Mouse (Mus musculus) kidney, adult 2 months (tissue): ENCODE measurements around the gene Mospd3. TPM values are rescaled to one million over a fixed set of nuclear protein-coding genes. Genes with fewer than 3 reads are reported as not detected.
A peak's percentile ranks its signal among the peaks of the same experiment; 100 is the strongest.

Source experiments
- DNase-seq: peaks from one replicate; pipeline ENCODE4 v3.0.0; 2021
- H3K27ac ChIP-seq: fragments of 200-500 bp; 2 replicates; pipeline ENCODE4 v1.5.1; 2012; ENCODE audit warnings: low read depth, low read length, control low read depth, inconsistent platforms; ENCODE audit not compliant: insufficient read depth
- H3K27me3 ChIP-seq: fragments of 200-500 bp; replicated peaks from 2 replicates; pipeline ENCODE4 v1.6.1; 2012; ENCODE audit warnings: mild to moderate bottlenecking, moderate library complexity, low read length, inconsistent platforms; ENCODE audit not compliant: control insufficient read depth, insufficient read depth
- H3K36me3 ChIP-seq: fragments of 200-500 bp; 2 replicates; pipeline ENCODE4 v1.6.1; 2012; ENCODE audit warnings: mild to moderate bottlenecking, moderate library complexity, low read length, inconsistent platforms; ENCODE audit not compliant: control insufficient read depth, insufficient read depth
- H3K4me1 ChIP-seq: fragments of 200-500 bp; 2 replicates; pipeline ENCODE4 v1.6.1; 2011; ENCODE audit warnings: low read length; ENCODE audit not compliant: control insufficient read depth, insufficient read depth
- H3K4me3 ChIP-seq: fragments of 200-500 bp; 2 replicates; pipeline ENCODE4 v1.5.1; 2011; ENCODE audit warnings: mild to moderate bottlenecking, low read depth, low read length, control low read depth; ENCODE audit not compliant: insufficient read depth
- CTCF ChIP-seq: fragments of 200-500 bp; conservative IDR thresholded peaks from 2 replicates; pipeline ENCODE4 v1.5.1; 2011; ENCODE audit warnings: low read depth, mild to moderate bottlenecking, control low read depth, low read length, moderate library complexity, mixed read lengths; ENCODE audit not compliant: insufficient read depth, insufficient read length
- POLR2A ChIP-seq: fragments of 200-500 bp; IDR thresholded peaks from one replicate; pipeline ENCODE4 v1.6.1; 2011; ENCODE audit warnings: low read depth, low read length, control low read depth
- WGBS: fragments of 180-500 bp; shearing (Covaris S2); methylation state at CpG from one replicate; pipeline ENCODE4 v1.1.7; 2018; 5-methylcytosine and 5-hydroxymethylcytosine counted together
- polyA plus RNA-seq: library from polyadenylated mRNA; depleted of rRNA; stranded (reverse); fragments of >200 nt; gene quantifications from 2 replicates; pipeline ENCODE4 v1.2.3, GENCODE M21; 2012; rRNA removed

The Mospd3 gene
- 84.2 and 86.6 TPM in 2 replicates for polyA plus RNA-seq

DNA sequence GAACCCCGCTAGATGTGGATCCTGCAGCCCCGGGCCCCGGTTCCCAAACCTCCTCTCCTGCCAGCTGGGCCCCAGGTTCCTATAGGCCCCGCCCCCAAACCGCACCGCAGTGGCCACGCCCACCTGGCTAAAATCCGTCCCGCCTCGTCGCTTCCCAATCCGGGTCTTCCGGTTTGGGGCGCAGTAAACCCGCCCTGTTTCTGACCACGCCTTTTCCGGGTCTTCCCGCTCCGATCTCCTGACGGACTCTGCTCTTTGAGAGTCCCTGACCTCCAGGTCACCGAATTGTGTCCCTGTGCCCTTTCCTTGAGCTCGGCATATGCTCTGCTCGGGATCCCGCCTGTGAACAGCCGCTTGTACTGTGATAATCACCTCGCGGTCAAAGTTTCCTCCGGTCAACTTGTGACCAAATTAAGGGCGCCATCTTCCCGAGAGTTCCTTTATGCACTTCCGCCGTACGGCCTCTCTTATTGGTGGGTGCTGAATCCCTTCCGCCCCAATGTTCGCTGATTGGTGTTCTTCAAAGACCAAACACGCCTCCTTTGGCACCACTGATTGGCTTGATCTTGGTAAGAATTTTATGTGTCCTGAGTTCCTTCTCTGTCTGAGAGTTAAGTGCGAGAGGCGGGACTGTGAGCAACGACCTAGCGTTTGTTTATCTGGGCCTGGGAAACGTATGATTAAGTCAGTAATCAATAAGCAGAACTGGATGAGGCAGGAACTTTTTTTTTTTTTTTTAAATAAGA is at the start of gene Mospd3:
Gene Mospd3 (minus strand): TSS at position 440 of the 746 bp plus-strand sequence.
- peak within 1 kb of the TSS; percentile 78 for H3K4me3 ChIP-seq
- H3K36me3 ChIP-seq = no peaks in the 10 kb centered on the region
- peaks cover 11% of the 10 kb centered on the region; the same call in 1 of the 2 replicates for H3K4me1 ChIP-seq
- DNase-seq = peak; percentile 99
- H3K27ac ChIP-seq = peak within 1 kb of the TSS; percentile 99
- H3K27me3 ChIP-seq = no peaks in the 10 kb centered on the region
- WGBS = under 1% methylated on average over 41 of the region's 41 CpGs
- TF ChIP-seq CTCF = no peak
- no peak for TF ChIP-seq POLR2A

DNA sequence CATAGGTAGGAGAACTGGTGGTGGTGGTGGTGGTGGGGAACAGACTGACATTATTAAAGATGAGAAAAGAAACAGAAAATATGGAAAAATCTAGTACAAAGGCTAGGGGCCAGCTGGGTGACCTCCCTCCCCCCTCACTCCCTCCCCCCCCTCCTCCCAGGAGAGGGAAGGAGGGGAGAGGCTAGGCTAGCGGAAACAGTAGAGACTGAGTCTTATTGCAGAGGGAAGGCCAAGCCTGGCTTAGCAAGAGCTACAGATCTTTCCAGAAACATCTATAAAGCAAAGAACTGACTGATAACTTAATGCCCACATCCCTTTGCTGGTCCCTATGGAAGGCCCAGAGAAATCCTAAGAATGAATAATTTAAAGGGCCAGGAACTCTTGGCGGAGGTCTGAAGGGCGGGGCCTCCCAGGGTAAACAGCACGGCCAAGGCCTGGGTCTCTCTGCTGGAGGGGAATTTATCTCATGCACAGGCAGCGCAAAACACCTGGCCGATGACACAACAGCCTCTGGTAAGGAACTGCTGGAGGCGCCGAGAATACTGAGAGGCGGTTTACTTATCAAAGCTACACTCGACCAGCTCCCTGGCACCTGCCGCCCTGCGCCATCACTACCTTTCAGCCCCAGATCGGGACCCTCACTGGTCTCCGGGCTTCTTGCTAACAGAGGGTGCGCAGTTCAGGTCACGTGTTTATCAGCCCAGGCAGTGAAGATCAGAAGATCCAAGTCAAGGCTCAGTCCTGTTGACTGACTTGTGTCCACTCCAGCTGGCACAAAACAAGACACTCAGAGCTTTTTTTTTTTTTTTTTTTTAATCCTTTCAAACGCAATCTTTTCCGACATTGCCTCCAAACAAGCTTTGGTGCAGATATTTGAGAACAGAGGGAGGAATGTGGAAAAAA is 49.1 kb upstream of the Mospd3 start:
- Histone ChIP-seq H3K4me1 (no peaks in the 10 kb centered on the region; the same call in none of the 2 replicates), H3K4me3 (no peak overlapping the region), H3K27me3 (no peaks in the 10 kb centered on the region), H3K36me3 (no peaks in the 10 kb centered on the region), H3K27ac (peak overlapping the region; percentile 63; the same call in 1 of the 2 replicates)
- 41% methylated on average over 18 of the region's 18 CpGs for WGBS
- no peak for TF ChIP-seq POLR2A
- TF ChIP-seq CTCF = no peak
- DNase-seq = no peak

DNA sequence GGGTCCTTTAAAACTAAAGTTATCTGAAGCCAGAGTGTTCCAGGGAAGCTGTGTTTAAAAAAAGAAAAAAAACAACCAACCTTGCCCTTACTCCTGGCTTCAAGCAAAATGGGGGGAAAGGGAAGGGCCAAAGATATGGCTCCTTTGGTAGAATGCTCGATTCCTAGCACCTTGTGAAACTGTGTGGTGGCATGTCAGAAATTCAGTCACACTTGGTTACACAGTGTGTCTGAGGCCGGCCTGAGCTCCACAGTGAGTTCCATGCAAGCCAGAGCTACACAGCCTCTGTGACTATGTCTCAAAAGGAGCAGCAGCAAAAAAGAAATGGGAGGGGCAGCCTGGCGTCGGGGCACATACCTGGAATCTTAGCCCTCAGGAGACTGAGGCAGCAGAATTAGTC is 48.4 kb upstream of the Mospd3 start:
- 26% methylated on average over 4 of the region's 4 CpGs for WGBS
- DNase-seq = peak; percentile 40
- H3K4me1 ChIP-seq = no peaks in the 10 kb centered on the region; the same call in none of the 2 replicates
- no peaks in the 10 kb centered on the region for H3K36me3 ChIP-seq
- TF ChIP-seq POLR2A (no peak), CTCF (no peak)
- H3K27ac ChIP-seq = peak overlapping the region; percentile 25; the same call in 1 of the 2 replicates
- no peaks in the 10 kb centered on the region for H3K27me3 ChIP-seq
- H3K4me3 ChIP-seq = no peak overlapping the region

DNA sequence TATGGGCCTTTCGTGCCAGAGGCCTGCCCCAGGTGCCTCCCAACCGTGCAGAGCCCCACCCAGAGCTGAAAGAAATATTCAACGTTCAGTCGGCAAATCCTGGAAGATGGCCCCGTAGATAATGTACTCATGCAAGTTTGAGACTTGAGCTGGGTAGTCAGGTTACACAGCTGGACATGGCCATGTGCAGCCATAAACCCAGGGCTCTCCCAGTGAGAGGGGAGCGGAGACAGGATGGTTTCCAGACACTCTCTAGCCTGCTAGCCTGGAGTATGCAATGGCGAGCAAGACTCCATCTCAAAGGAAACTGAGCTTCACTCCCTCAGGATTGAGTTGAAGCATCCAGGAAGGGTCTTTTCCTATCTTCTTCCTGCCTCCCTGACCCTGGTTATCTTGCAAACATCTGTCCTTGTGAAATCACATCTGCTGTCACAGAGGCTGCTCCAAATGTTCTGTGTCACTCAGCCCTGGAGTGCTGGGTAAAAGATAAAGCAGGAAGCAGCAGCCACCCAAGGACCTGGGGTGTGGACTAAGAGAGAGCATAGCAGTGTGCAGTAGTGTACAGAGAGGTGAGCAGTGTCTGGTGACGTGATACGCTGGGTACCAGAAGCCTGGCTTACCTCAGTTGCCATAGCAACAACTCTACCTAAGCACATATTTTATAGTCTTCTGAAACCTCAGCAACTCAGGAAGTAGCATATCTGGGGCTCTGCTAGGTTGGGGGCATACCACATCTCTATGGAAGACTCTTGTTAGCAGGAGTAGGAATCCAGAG is 47.2 kb upstream of the Mospd3 start:
- Histone ChIP-seq H3K4me1 (no peaks in the 10 kb centered on the region; the same call in none of the 2 replicates), H3K27me3 (no peaks in the 10 kb centered on the region), H3K27ac (no peak overlapping the region; the same call in 1 of the 2 replicates), H3K4me3 (no peak overlapping the region), H3K36me3 (no peaks in the 10 kb centered on the region)
- DNase-seq = no peak
- 49% methylated on average over 9 of the region's 9 CpGs for WGBS
- TF ChIP-seq CTCF = no peak
- TF ChIP-seq POLR2A = no peak

DNA sequence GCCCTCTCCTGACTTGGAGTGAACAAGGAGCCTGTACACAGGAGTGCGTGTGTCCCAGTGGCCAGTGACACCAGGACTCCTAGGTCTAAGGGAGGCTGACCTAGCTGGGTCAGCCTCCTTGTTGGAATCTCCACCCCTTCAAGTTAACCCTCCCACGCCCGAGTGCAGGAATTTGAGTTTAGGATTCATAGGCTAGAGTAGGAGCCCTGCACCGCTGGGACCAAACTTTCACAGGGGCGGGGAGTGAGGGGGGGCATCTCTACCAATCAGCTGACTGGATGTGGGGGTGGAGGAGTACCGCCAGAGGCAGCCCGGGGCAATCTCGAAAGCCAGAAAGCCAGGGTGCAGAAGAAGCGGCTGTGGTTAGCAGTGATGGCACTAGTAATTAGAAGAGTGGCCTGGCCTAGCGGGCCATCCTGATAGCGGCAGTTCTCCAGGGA is 44.8 kb upstream of the Mospd3 start, which contains the start of gene Irs3:
Gene Irs3 (minus strand): TSS at position 63 of the 440 bp plus-strand sequence.
- DNase-seq = peak; percentile 71
- TF ChIP-seq POLR2A (no peak), CTCF (no peak)
- WGBS = 24% methylated on average over 11 of the region's 11 CpGs

DNA sequence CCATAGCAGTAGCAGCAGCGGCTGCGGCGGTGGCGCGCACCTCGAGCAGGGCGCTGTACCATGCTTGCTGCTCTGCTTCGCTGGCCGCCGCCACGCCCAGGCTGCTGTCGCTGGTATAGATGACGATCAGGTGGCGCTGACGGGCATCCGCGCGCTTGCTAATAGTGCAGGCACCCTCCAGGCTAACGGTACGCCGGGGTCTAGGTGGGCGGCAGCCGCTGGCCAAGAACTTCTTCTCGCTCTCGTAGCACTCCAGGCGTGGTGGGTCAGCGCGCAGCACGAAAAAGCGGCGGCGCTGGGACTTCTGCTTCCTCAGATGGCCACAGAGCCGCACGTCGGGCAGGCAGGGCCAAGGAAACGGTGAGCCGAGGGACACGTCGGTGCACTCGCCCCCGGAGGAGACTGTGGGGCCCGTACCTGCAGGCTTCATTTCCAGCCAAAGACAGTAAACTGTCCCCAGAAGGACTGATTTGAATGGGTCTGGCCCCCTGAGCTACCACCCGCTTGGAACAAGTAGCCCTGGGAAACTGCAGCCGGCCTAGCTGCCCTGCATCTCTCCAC is 44.3 kb upstream of the Mospd3 start:
- no peaks in the 10 kb centered on the region for H3K27me3 ChIP-seq
- no peaks in the 10 kb centered on the region; the same call in none of the 2 replicates for H3K4me1 ChIP-seq
- peak overlapping the region; percentile 51 for H3K4me3 ChIP-seq
- TF ChIP-seq CTCF (no peak), POLR2A (no peak)
- WGBS = 8% methylated on average over 44 of the region's 44 CpGs
- H3K36me3 ChIP-seq = peaks cover 1% of the 10 kb centered on the region; the same call in 1 of the 2 replicates
- no peak for DNase-seq
- peak overlapping the region; percentile 5 for H3K27ac ChIP-seq

More for the DNA sequence above, 44.8 kb upstream of the Mospd3 start, which contains the start of gene Irs3:
- peaks cover 1% of the 10 kb centered on the region; the same call in 1 of the 2 replicates for H3K36me3 ChIP-seq
- peak within 1 kb of the TSS; percentile 51 for H3K4me3 ChIP-seq
- H3K4me1 ChIP-seq = no peaks in the 10 kb centered on the region; the same call in none of the 2 replicates
- H3K27ac ChIP-seq = peak within 1 kb of the TSS; percentile 5
- no peaks in the 10 kb centered on the region for H3K27me3 ChIP-seq
